Mouse (Mus musculus) limb, embryonic 13.5 days (tissue): ENCODE measurements around the gene Cdan1. TPM values are rescaled to one million over a fixed set of nuclear protein-coding genes. Genes with fewer than 3 reads are reported as not detected.
A peak's percentile ranks its signal among the peaks of the same experiment; 100 is the strongest.

Experiments
- ATAC-seq: fragments of 200-750 bp; cut with Nextera tagmentation; 2 replicates; pipeline ENCODE4 v1.8.0; 2017; ENCODE audit warnings: low read depth, moderate number of reproducible peaks, moderate TSS enrichment; ENCODE audit not compliant: low FRiP score
- H3K27ac ChIP-seq: fragments of 300-500 bp; sonication (generic); 2 replicates; pipeline ENCODE4 v1.5.1; 2015; ENCODE audit warnings: inconsistent platforms, mild to moderate bottlenecking, moderate library complexity
- H3K27me3 ChIP-seq: fragments of 300-500 bp; sonication (generic); 2 replicates; pipeline ENCODE4 v1.6.1; 2015; ENCODE audit warnings: mild to moderate bottlenecking, inconsistent platforms
- H3K36me3 ChIP-seq: fragments of 300-500 bp; sonication (generic); 2 replicates; pipeline ENCODE4 v1.6.1; 2015; ENCODE audit warnings: inconsistent platforms, mild to moderate bottlenecking, moderate library complexity
- H3K4me1 ChIP-seq: fragments of 300-500 bp; sonication (generic); 2 replicates; pipeline ENCODE4 v1.6.1; 2015; ENCODE audit warnings: inconsistent platforms
- H3K4me2 ChIP-seq: fragments of 300-500 bp; sonication (generic); replicated peaks from 2 replicates; pipeline ENCODE4 v1.6.1; 2015; ENCODE audit warnings: inconsistent platforms, mild to moderate bottlenecking, moderate library complexity
- H3K4me3 ChIP-seq: fragments of 300-500 bp; sonication (generic); 2 replicates; pipeline ENCODE4 v1.5.1; 2015; ENCODE audit warnings: moderate library complexity, mild to moderate bottlenecking, inconsistent platforms
- H3K9ac ChIP-seq: fragments of 300-500 bp; sonication (generic); 2 replicates; pipeline ENCODE4 v1.6.1; 2015; ENCODE audit warnings: mild to moderate bottlenecking, inconsistent platforms
- H3K9me3 ChIP-seq: fragments of 300-500 bp; sonication (generic); 2 replicates; pipeline ENCODE4 v1.6.1; 2016; ENCODE audit warnings: inconsistent platforms
- WGBS: fragments of 180-500 bp; shearing (Covaris S2); methylation state at CpG from one replicate; pipeline ENCODE4 v1.1.7; 2015; 5-methylcytosine and 5-hydroxymethylcytosine counted together
- polyA plus RNA-seq: library from polyadenylated mRNA; unstranded; fragments of >200 nt; fragmentation: Nextera tagmentation; extraction: Ambion mirVana; gene quantifications from 2 replicates; pipeline ENCODE4 v1.2.1, GENCODE M21; 2015

The Cdan1 gene
- polyA plus RNA-seq, 1 experiment from 2014 or later = 8.1 TPM

- ATAC-seq = peak; percentile 98
- 0% methylated on average over 57 of the region's 61 CpGs for WGBS
Measured at GRCm38 (mm10) chr2:120731167-120731862, 118.6 kb downstream of the Cdan1 start.

GRCm38 (mm10) chr2:120730639-120731166 lies 119.2 kb downstream of the Cdan1 start:
- Histone ChIP-seq H3K4me1 (peaks cover 25% of the 10 kb centered on the region), H3K27ac (peak overlapping the region; percentile 92), H3K9ac (peak overlapping the region; percentile 94), H3K36me3 (peaks cover 30% of the 10 kb centered on the region), H3K4me2 (peak overlapping the region; percentile 95), H3K4me3 (peak overlapping the region; percentile 97), H3K9me3 (no peaks in the 10 kb centered on the region), H3K27me3 (no peaks in the 10 kb centered on the region)
- peak; percentile 12 for ATAC-seq
- under 1% methylated on average over 48 of the region's 50 CpGs for WGBS

More at GRCm38 (mm10) chr2:120731167-120731862, 118.6 kb downstream of the Cdan1 start:
- Histone ChIP-seq H3K4me1 (peaks cover 25% of the 10 kb centered on the region), H3K27me3 (no peaks in the 10 kb centered on the region), H3K9me3 (no peaks in the 10 kb centered on the region), H3K27ac (peak overlapping the region; percentile 92), H3K9ac (peak overlapping the region; percentile 94), H3K4me2 (peak overlapping the region; percentile 95), H3K36me3 (peaks cover 24% of the 10 kb centered on the region), H3K4me3 (peak overlapping the region; percentile 97)

GRCm38 (mm10) chr2:120729775-120730585 lies 119.9 kb downstream of the Cdan1 start:
- peaks cover 37% of the 10 kb centered on the region for H3K36me3 ChIP-seq
- H3K9me3 ChIP-seq = no peaks in the 10 kb centered on the region
- 8% methylated on average over 23 of the region's 23 CpGs for WGBS
- H3K9ac ChIP-seq = peak overlapping the region; percentile 94
- peaks cover 25% of the 10 kb centered on the region for H3K4me1 ChIP-seq
- H3K4me3 ChIP-seq = peak overlapping the region; percentile 97
- no peaks in the 10 kb centered on the region for H3K27me3 ChIP-seq
- H3K27ac ChIP-seq = 0 out of 2 replicates have a peak overlapping the region, but pooled peaks have one; percentile 92
- ATAC-seq = no peak
- peak overlapping the region; percentile 95 for H3K4me2 ChIP-seq

- H3K36me3 ChIP-seq = peaks cover 93% of the 10 kb centered on the region
- no peaks in the 10 kb centered on the region for H3K27me3 ChIP-seq
- no peak overlapping the region for H3K4me3 ChIP-seq
- H3K27ac ChIP-seq = no peak overlapping the region
- peaks cover 8% of the 10 kb centered on the region for H3K4me1 ChIP-seq
- no peak for ATAC-seq
- H3K4me2 ChIP-seq = no peak overlapping the region
- no peak overlapping the region for H3K9ac ChIP-seq
- WGBS = 84% methylated on average over 6 of the region's 6 CpGs
- no peaks in the 10 kb centered on the region for H3K9me3 ChIP-seq
Measured at GRCm38 (mm10) chr2:120724176-120724575, 125.8 kb downstream of the Cdan1 start.

GRCm38 (mm10) chr2:120723621-120724020 lies 126.3 kb downstream of the Cdan1 start:
- Histone ChIP-seq H3K4me2 (no peak overlapping the region), H3K4me1 (peaks cover 3% of the 10 kb centered on the region), H3K4me3 (no peak overlapping the region), H3K27me3 (no peaks in the 10 kb centered on the region), H3K9ac (no peak overlapping the region), H3K36me3 (peaks cover 97% of the 10 kb centered on the region), H3K27ac (no peak overlapping the region), H3K9me3 (no peaks in the 10 kb centered on the region)
- 73% methylated on average over 4 of the region's 4 CpGs for WGBS
- no peak for ATAC-seq

- H3K27me3 ChIP-seq = no peaks in the 10 kb centered on the region
- peaks cover 97% of the 10 kb centered on the region for H3K36me3 ChIP-seq
- H3K4me1 ChIP-seq = no peaks in the 10 kb centered on the region
- no peak overlapping the region for H3K27ac ChIP-seq
- H3K9ac ChIP-seq = no peak overlapping the region
- 80% methylated on average over 8 of the region's 8 CpGs for WGBS
- no peaks in the 10 kb centered on the region for H3K9me3 ChIP-seq
- ATAC-seq = no peak
- no peak overlapping the region for H3K4me3 ChIP-seq
- no peak overlapping the region for H3K4me2 ChIP-seq
Measured at GRCm38 (mm10) chr2:120722491-120722890, 127.4 kb downstream of the Cdan1 start.

- Histone ChIP-seq H3K4me3 (no peak overlapping the region), H3K9me3 (no peaks in the 10 kb centered on the region), H3K4me2 (no peak overlapping the region), H3K36me3 (peaks cover 97% of the 10 kb centered on the region), H3K27me3 (no peaks in the 10 kb centered on the region), H3K9ac (no peak overlapping the region), H3K4me1 (no peaks in the 10 kb centered on the region), H3K27ac (no peak overlapping the region)
- no peak for ATAC-seq
- WGBS = 90% methylated on average over 2 of the region's 2 CpGs
Measured at GRCm38 (mm10) chr2:120721911-120722310, 128.0 kb downstream of the Cdan1 start.

GRCm38 (mm10) chr2:120720821-120721220 lies 129.1 kb downstream of the Cdan1 start:
- WGBS = 82% methylated on average over 6 of the region's 6 CpGs
- peaks cover 96% of the 10 kb centered on the region for H3K36me3 ChIP-seq

GRCm38 (mm10) chr2:120718496-120718895 lies 131.4 kb downstream of the Cdan1 start:
- no peak overlapping the region for H3K27ac ChIP-seq
- no peak overlapping the region for H3K9ac ChIP-seq
- WGBS = 92% methylated on average over 8 of the region's 8 CpGs
- no peak overlapping the region for H3K4me3 ChIP-seq
- H3K4me1 ChIP-seq = no peaks in the 10 kb centered on the region
- H3K27me3 ChIP-seq = no peaks in the 10 kb centered on the region
- ATAC-seq = no peak
- H3K36me3 ChIP-seq = peaks cover 94% of the 10 kb centered on the region
- H3K4me2 ChIP-seq = no peak overlapping the region
- no peaks in the 10 kb centered on the region for H3K9me3 ChIP-seq

More at GRCm38 (mm10) chr2:120720821-120721220, 129.1 kb downstream of the Cdan1 start:
- H3K4me1 ChIP-seq = no peaks in the 10 kb centered on the region
- no peak for ATAC-seq
- no peaks in the 10 kb centered on the region for H3K27me3 ChIP-seq
- no peaks in the 10 kb centered on the region for H3K9me3 ChIP-seq
- no peak overlapping the region for H3K4me2 ChIP-seq
- H3K4me3 ChIP-seq = no peak overlapping the region
- H3K27ac ChIP-seq = no peak overlapping the region
- no peak overlapping the region for H3K9ac ChIP-seq

- no peak overlapping the region for H3K9ac ChIP-seq
- 94% methylated on average over 3 of the region's 3 CpGs for WGBS
- no peaks in the 10 kb centered on the region for H3K27me3 ChIP-seq
- no peaks in the 10 kb centered on the region for H3K9me3 ChIP-seq
- no peak overlapping the region for H3K27ac ChIP-seq
- H3K4me2 ChIP-seq = no peak overlapping the region
- H3K36me3 ChIP-seq = peaks cover 62% of the 10 kb centered on the region
- H3K4me1 ChIP-seq = no peaks in the 10 kb centered on the region
- H3K4me3 ChIP-seq = no peak overlapping the region
- ATAC-seq = no peak
Measured at GRCm38 (mm10) chr2:120713441-120713840, 136.5 kb downstream of the Cdan1 start.

- Histone ChIP-seq H3K4me2 (no peak overlapping the region), H3K4me3 (no peak overlapping the region), H3K36me3 (peaks cover 40% of the 10 kb centered on the region), H3K9ac (no peak overlapping the region), H3K27me3 (no peaks in the 10 kb centered on the region), H3K4me1 (no peaks in the 10 kb centered on the region), H3K27ac (no peak overlapping the region), H3K9me3 (no peaks in the 10 kb centered on the region)
- no peak for ATAC-seq
- 94% methylated on average over 3 of the region's 3 CpGs for WGBS
Measured at GRCm38 (mm10) chr2:120710948-120711347, 139.0 kb downstream of the Cdan1 start.

GRCm38 (mm10) chr2:120710154-120710553 lies 139.8 kb downstream of the Cdan1 start:
- Histone ChIP-seq H3K27ac (no peak overlapping the region), H3K36me3 (peaks cover 35% of the 10 kb centered on the region), H3K9ac (no peak overlapping the region), H3K9me3 (no peaks in the 10 kb centered on the region), H3K4me1 (no peaks in the 10 kb centered on the region), H3K27me3 (no peaks in the 10 kb centered on the region), H3K4me2 (no peak overlapping the region), H3K4me3 (no peak overlapping the region)
- no peak for ATAC-seq
- WGBS = 81% methylated on average over 3 of the region's 3 CpGs
